In the genomic region with DNA sequence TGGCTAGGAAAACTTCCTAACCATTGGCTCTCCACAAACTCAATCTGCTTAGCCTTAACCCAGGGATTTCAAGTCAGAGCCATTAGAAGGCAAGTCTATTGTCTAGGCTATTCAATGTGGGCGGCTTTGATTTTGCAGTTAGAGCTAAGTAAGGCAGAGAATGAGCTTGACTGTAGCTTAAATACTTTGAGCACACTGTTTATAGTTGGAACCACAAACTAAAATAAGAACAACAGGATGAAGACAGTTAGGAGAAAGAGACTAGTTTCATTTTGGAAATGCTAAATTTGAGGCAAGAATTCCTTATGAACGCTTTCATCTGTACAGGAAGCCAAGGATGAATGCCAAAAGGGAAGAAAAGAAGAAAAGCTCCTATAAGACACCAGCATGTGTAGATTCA, we compare ENCODE assay signal across 23 mouse cellular contexts.
DNase-seq lines count a peak whose midpoint lies in the region; ATAC-seq and TF ChIP-seq lines count a peak whose summit lies in the region.
"Had no signal": no experiment of that assay in that cellular context is flagged by ENCODE, and none has a peak within 500 bp of the region (broad histone marks: within the 10 kb centered on the region; RNA-seq: fewer than 3 reads in every experiment).

No protein-coding gene starts in this region.

- TF ChIP-seq CTCF in embryonic fibroblast, embryonic 13.5 days (IDR thresholded peaks at IDR 0.05; ENCODE audit: borderline replicate concordance, insufficient read depth, low read length): no peak

- TF ChIP-seq POLR2A in embryonic fibroblast, embryonic 13.5 days (IDR thresholded peaks at IDR 0.05; ENCODE audit: low read depth, low read length): no peak

- no peak for DNase-seq in frontal cortex, postnatal 36 days (ENCODE audit: low spot score in 2 of 2)
- DNase-seq in Muller cell, postnatal 12 days (ENCODE audit: inconsistent ontology term): peak; percentile 8
- no peak for DNase-seq in lung, postnatal 36 days
- no peak for DNase-seq in neural tube, embryonic 10.5 days (ENCODE audit: extremely low spot score, low spot score)
- DNase-seq: adrenal gland, adult 2 months; adrenal gland, postnatal 10 days; adrenal gland, postnatal 25 days; B cell, adult 2 months; cerebellum, adult 11 months; cerebellum, adult 18-20 months; cerebellum, adult 8-10 months; cerebellum, adult 9-11 months; cerebellum, postnatal 14 days; cerebellum, postnatal 36 days; embryo, embryonic 11 days; forebrain, postnatal 0 days had no signal

- peak; percentile 98 for ATAC-seq in frontal cortex, adult (ENCODE audit: low TSS enrichment)
- ATAC-seq: CD4-positive, CD25-positive, alpha-beta regulatory T cell, adult 4 months; forebrain, embryonic 13.5 days; forebrain, embryonic 15.5 days; forebrain, postnatal 0 days had no signal

- H3K27ac ChIP-seq in embryonic fibroblast, embryonic 13.5 days (ENCODE audit: insufficient read depth, low read length): peak overlapping the region; percentile 37; the same call in 1 of the 2 replicates
- H3K27ac ChIP-seq: embryonic facial prominence, embryonic 13.5 days; embryonic facial prominence, embryonic 15.5 days; forebrain, embryonic 13.5 days; forebrain, embryonic 15.5 days had no signal

- no peak overlapping the region for H3K4me3 ChIP-seq in embryonic fibroblast, embryonic 13.5 days (ENCODE audit: insufficient read depth, low read length)
- H3K4me3 ChIP-seq: embryonic facial prominence, embryonic 13.5 days; embryonic facial prominence, embryonic 15.5 days; forebrain, embryonic 13.5 days; forebrain, embryonic 15.5 days had no signal

- 0 out of 2 replicates have a peak, but pooled peaks cover 3% of the 10 kb centered on the region for H3K4me1 ChIP-seq in embryonic fibroblast, embryonic 13.5 days (ENCODE audit: control insufficient read depth, insufficient read depth, low read length)
- H3K4me1 ChIP-seq: embryonic facial prominence, embryonic 13.5 days; embryonic facial prominence, embryonic 15.5 days; forebrain, embryonic 13.5 days; forebrain, embryonic 15.5 days had no signal
